Mouse (Mus musculus) liver, adult 2 months (tissue): Measurements from ENCODE around the gene Bphl.

ENCODE experiments used
- CTCF ChIP-seq: fragments of 200-500 bp; IDR thresholded peaks from 2 replicates; pipeline ENCODE4 v1.5.1; 2011; ENCODE audit warnings: low read depth, low read length, control low read depth
- POLR2A ChIP-seq: fragments of 200-500 bp; IDR thresholded peaks from 2 replicates; pipeline ENCODE4 v1.6.1; 2011; ENCODE audit warnings: low read length, control low read depth; ENCODE audit not compliant: insufficient read depth; ENCODE audit errors: extremely low read depth

GRCm38 (mm10) chr13:34101247-34101646, 63.9 kb downstream of the Bphl start:
- no peak for TF ChIP-seq CTCF
- TF ChIP-seq POLR2A: no peak
